Mouse (Mus musculus): ENCODE measurements around the gene Pan3. TPM values are rescaled to one million over a fixed set of nuclear protein-coding genes. Genes with fewer than 3 reads are reported as not detected.

Gene Pan3
- total and polyA plus RNA-seq, 3 experiments, result 60.6 to 61.5 TPM; not detected in 1

- Histone ChIP-seq H3K36me3 (ENCODE audit: control insufficient read depth in 1 of 2, insufficient read depth in 2 of 2, low read length in 2 of 2) (peaks cover 0 to 5% of the 10 kb centered on the region in 2 experiments; a peak in 2 of 4 replicates), H3K27me3 (ENCODE audit: control insufficient read depth in 1 of 2, insufficient read depth in 2 of 2, low read length in 2 of 2) (no peaks in the 10 kb centered on the region), H3K4me3 (ENCODE audit: control insufficient read depth in 1 of 2, insufficient read depth in 1 of 2, low read depth in 2 of 2, low read length in 2 of 2) (no peak overlapping the region), H3K9me3 (replicated peaks; ENCODE audit: insufficient read depth, low read length) (no peaks in the 10 kb centered on the region), H3K9ac (ENCODE audit: control insufficient read depth, low read depth, low read length, poor library complexity, severe bottlenecking) (no peak overlapping the region), H3K79me2 (ENCODE audit: control insufficient read depth, insufficient read depth, low read length, poor library complexity) (no peaks in the 10 kb centered on the region), H3K27ac (ENCODE audit: control insufficient read depth, low read depth, low read length) (no peak overlapping the region), H3K4me1 (ENCODE audit: control insufficient read depth in 1 of 2, insufficient read depth in 2 of 2, low read length in 2 of 2) (peaks cover 3 to 12% of the 10 kb centered on the region in 2 experiments; a peak in 3 of 4 replicates)
- DNase-seq (ENCODE audit: low read depth, low spot score), result no peak
- no peak for TF ChIP-seq UBTF (IDR thresholded peaks at IDR 0.05; ENCODE audit: borderline replicate concordance, insufficient read depth, low read depth, low read length)
- no peak for TF ChIP-seq MEF2A (IDR thresholded peaks at IDR 0.05; ENCODE audit: extremely low read depth, insufficient replicate concordance, low read depth, low read length, poor library complexity, severe bottlenecking)
- TF ChIP-seq EP300 (IDR thresholded peaks at IDR 0.05; ENCODE audit: low read depth in 1 of 2, low read length in 2 of 2), result no peak
- no peak for TF ChIP-seq ZC3H11A (IDR thresholded peaks at IDR 0.05; ENCODE audit: low read depth, low read length)
- TF ChIP-seq JUND (IDR thresholded peaks at IDR 0.05; ENCODE audit: low read depth, low read length), result no peak
- no peak for TF ChIP-seq MYC (IDR thresholded peaks at IDR 0.05; ENCODE audit: low read depth, low read length)
- TF ChIP-seq RAD21 (IDR thresholded peaks at IDR 0.05; ENCODE audit: low read depth, low read length), result no peak
- no peak for TF ChIP-seq MAX (IDR thresholded peaks at IDR 0.05; ENCODE audit: low read length)
- 0 out of 6 replicates have a peak, but pooled peaks of 1 of the 3 experiments have one; percentile 3 for TF ChIP-seq CTCF (IDR thresholded peaks at IDR 0.05 in 2 of 3, conservative IDR thresholded peaks at IDR 0.05 in 1 of 3; ENCODE audit: control insufficient read depth in 1 of 3, insufficient read depth in 1 of 3, low read depth in 2 of 3, low read length in 3 of 3, poor library complexity in 1 of 3, severe bottlenecking in 1 of 3)
Observed at GRCm38 (mm10) chr5:147574517-147574916, 144.6 kb downstream of the Pan3 start.

- no peak for TF ChIP-seq MAZ (IDR thresholded peaks at IDR 0.05; ENCODE audit: low read depth, low read length)
- no peak for TF ChIP-seq BHLHE40 (IDR thresholded peaks at IDR 0.05; ENCODE audit: borderline replicate concordance, low read depth, low read length)
- no peak for TF ChIP-seq ZNF384 (IDR thresholded peaks at IDR 0.05; ENCODE audit: low read depth, low read length)
- no peak for TF ChIP-seq MYB (IDR thresholded peaks at IDR 0.05; ENCODE audit: low read depth, low read length)
- TF ChIP-seq USF1 (IDR thresholded peaks at IDR 0.05; ENCODE audit: low read depth, low read length), result no peak
- TF ChIP-seq GATA1 (IDR thresholded peaks at IDR 0.05; ENCODE audit: low read depth, low read length), result no peak
- no peak for TF ChIP-seq ZMIZ1 (IDR thresholded peaks at IDR 0.05; ENCODE audit: low read depth, low read length)
- TF ChIP-seq NRF1 (IDR thresholded peaks at IDR 0.05; ENCODE audit: insufficient read depth, low read depth, low read length, poor library complexity, severe bottlenecking), result no peak
- no peak for TF ChIP-seq MYC (IDR thresholded peaks at IDR 0.05; ENCODE audit: low read depth, low read length)
- TF ChIP-seq MAFK (IDR thresholded peaks at IDR 0.05; ENCODE audit: borderline replicate concordance, low read depth, low read length), result no peak
- TF ChIP-seq MXI1 (IDR thresholded peaks at IDR 0.05; ENCODE audit: low read depth, low read length), result no peak
- no peaks in the 10 kb centered on the region for H3K9me3 ChIP-seq (replicated peaks; ENCODE audit: insufficient read depth, low read length)
- H3K4me3 ChIP-seq (ENCODE audit: control insufficient read depth in 1 of 2, insufficient read depth in 1 of 2, low read depth in 2 of 2, low read length in 2 of 2), result no peak overlapping the region
- H3K9ac ChIP-seq (ENCODE audit: control insufficient read depth, low read depth, low read length, poor library complexity, severe bottlenecking), result no peak overlapping the region
- peaks cover 3 to 12% of the 10 kb centered on the region in 2 experiments; a peak in 3 of 4 replicates for H3K4me1 ChIP-seq (ENCODE audit: control insufficient read depth in 1 of 2, insufficient read depth in 2 of 2, low read length in 2 of 2)
- no peaks in the 10 kb centered on the region for H3K27me3 ChIP-seq (ENCODE audit: control insufficient read depth in 1 of 2, insufficient read depth in 2 of 2, low read length in 2 of 2)
- H3K36me3 ChIP-seq (ENCODE audit: control insufficient read depth in 1 of 2, insufficient read depth in 2 of 2, low read length in 2 of 2), result peaks cover 0 to 5% of the 10 kb centered on the region in 2 experiments; a peak in 2 of 4 replicates
- H3K79me2 ChIP-seq (ENCODE audit: control insufficient read depth, insufficient read depth, low read length, poor library complexity), result no peaks in the 10 kb centered on the region
- DNase-seq (ENCODE audit: low read depth, low spot score), result no peak
- H3K27ac ChIP-seq (ENCODE audit: control insufficient read depth, low read depth, low read length), result no peak overlapping the region
Observed at GRCm38 (mm10) chr5:147577003-147577402, 147.0 kb downstream of the Pan3 start.
